Mouse (Mus musculus) megakaryocyte-erythroid progenitor cell, adult 5-6 weeks (primary cell): ENCODE results near the gene Gm11060. TPM values are rescaled to one million over a fixed set of nuclear protein-coding genes. Genes with fewer than 3 reads are reported as not detected.
A peak's percentile ranks its signal among the peaks of the same experiment; 100 is the strongest.

Experiments
- ATAC-seq: replicated peaks from 2 replicates; pipeline ENCODE4 v1.8.0; 2016; ENCODE audit warnings: mild to moderate bottlenecking, inconsistent platforms; ENCODE audit not compliant: severe bottlenecking, poor library complexity, low FRiP score, low TSS enrichment
- total RNA-seq, 2 experiments: library from RNA; stranded (forward) in 1 of 2; stranded (reverse) in 1 of 2; fragments of 200-1000, 215-1000 nt in 1 of 2; fragments of >200 nt in 1 of 2; fragmentation: Nextera tagmentation in 1 of 2; gene quantifications; 2 replicates each; pipeline ENCODE4 v1.2.3; 2014 to 2017

Gm11060 gene
- total RNA-seq, 2 experiments from 2014 or later: not detected

DNA sequence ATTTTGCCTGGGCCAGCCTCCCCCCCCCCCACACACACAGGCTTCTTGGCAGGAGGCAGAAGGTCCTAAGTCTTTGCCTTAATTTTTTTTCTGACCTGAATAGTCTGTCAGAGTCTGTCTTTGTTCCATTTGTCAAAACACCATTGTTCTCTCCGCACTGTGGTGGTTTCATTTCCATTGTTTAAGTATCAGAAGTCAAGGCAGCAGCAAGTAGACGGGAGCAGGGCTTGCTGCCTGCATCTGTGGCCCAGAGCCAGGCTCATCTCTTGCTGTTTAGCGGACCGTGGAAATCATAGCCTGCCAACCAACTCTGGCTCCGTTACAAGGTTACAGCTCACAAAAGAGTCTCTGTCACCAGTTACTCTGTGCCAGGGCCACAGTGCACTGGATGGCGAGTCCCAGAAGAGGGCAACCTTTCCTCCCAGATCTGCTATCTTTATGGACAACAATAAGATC, 16.9 kb downstream of the Gm11060 start:
- 0 out of 2 replicates have a peak, but pooled peaks have one; percentile 40 for ATAC-seq

- peak; percentile 72 for ATAC-seq
These were observed 22.3 kb downstream of the Gm11060 start for GRCm38 (mm10) chr2:105114074-105114473.

DNA sequence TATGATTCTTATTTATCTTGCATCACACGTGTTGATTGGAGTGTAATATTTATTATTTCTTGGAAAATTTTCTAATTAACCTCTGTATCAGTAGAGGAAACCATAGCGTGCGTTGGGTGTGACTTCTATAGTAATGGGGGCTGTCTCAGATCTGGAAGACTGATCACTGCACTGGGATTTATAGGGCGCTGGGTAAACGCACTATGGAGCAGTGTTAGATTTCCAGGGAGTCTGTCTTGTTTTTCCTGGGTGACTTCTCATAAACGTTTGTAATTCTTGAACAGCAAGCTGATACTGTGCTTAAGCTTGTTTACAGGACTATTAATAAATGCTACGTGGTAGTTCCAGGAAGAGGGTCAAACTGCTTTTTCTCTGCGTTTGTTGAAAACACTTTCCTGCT, 25.9 kb downstream of the Gm11060 start:
- no peak for ATAC-seq

DNA sequence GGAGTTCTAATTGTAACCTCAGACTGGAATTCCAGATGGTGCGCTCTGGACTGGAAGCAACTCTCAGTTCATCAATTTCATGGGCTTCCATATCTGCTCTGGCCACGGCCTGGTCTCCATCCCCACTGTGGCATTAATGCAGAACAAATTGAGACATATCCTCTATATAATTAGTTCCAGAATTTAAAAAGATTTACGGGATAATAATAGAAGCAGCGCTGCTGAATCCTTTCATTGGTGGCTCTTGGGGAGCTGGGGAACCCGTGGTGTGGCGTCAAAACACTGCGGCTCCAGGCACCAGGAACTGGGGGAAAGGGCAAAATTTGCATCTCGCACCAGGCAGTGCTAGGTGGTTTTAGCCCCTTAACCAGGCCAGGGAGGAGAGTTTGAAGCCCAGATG, 30.4 kb downstream of the Gm11060 start:
- ATAC-seq: no peak

DNA sequence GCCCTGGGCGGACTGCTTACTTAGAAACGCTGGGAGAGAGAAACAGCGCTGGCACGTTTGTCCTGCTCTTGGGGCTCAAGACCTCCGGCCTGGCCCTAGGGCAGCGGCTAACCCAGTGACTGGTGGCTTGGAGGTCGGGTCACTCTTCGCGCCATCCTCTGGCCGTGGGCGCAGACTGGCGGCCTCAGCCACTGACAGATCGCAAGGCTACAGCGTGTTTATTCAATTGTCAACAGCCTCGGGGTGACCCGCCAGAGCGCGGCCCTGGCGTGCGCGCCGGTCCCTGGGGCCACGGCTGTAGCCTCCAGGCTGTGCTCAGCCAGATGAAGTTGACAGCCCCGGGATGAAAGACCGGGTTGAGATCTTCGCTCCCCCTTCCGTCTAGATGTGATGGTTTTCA, 31.1 kb downstream of the Gm11060 start:
- ATAC-seq: no peak

GRCm38 (mm10) chr2:105123431-105123830, 31.6 kb downstream of the Gm11060 start:
- ATAC-seq: no peak

DNA sequence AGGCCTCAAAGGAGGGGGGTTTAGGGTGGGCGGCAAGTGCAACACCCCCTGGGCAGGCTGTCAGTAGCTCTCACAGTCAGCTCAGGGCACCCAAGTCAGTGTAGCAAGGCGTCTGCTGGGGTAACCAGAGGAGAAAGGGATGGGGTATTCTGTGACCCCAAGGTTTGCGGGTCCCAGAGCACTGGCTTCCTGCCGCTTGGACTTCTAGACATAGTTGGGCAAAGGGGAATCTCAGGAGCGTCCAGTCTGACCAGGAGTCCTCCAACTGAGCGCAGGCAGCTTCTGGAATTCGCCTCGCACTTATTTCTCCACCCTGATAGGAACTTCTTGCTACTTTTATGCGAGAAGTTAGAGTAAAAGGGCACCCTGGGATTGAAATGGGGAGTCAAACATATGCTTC, 32.1 kb downstream of the Gm11060 start:
- ATAC-seq: no peak

- no peak for ATAC-seq
These were observed 32.6 kb downstream of the Gm11060 start for GRCm38 (mm10) chr2:105124391-105124790.

GRCm38 (mm10) chr2:105125205-105125604, 33.4 kb downstream of the Gm11060 start:
- no peak for ATAC-seq

- no peak for ATAC-seq
These were observed 33.8 kb downstream of the Gm11060 start for GRCm38 (mm10) chr2:105125641-105126040.

- no peak for ATAC-seq
These were observed 34.5 kb downstream of the Gm11060 start, which contains the start of gene Wt1 for GRCm38 (mm10) chr2:105126279-105126678. Wt1 (plus strand) TSS chr2:105126529.

DNA sequence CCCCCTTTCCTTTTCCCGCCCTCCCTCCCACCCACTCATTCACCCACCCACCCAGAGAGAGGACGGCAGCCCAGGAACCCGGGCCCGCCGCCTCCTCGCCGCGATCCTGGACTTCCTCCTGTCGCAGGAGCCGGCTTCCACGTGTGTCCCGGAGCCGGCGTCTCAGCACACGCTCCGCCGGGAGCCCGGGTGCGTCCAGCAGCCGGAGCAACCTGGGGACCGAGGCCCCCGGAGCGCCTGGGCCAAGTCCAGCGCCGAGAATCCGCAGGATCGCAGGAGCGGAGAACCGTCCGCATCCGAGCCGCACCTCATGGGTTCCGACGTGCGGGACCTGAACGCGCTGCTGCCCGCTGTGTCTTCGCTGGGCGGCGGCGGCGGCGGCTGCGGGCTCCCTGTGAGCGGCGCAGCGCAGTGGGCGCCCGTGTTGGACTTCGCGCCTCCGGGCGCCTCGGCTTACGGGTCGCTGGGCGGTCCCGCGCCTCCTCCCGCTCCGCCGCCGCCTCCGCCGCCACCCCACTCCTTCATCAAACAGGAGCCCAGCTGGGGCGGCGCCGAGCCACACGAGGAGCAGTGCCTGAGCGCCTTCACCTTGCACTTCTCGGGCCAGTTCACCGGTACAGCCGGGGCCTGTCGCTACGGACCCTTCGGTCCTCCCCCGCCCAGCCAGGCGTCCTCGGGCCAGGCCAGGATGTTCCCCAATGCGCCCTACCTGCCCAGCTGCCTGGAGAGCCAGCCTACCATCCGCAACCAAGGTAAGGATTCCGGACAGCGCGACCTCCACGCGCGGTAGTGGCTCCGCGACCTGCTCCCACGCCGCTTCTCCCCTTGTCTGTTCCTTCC, 35.1 kb downstream of the Gm11060 start:
- ATAC-seq: 0 out of 2 replicates have a peak, but pooled peaks have one; percentile 10

- no peak for ATAC-seq
These were observed 36.0 kb downstream of the Gm11060 start for GRCm38 (mm10) chr2:105127531-105128480.

GRCm38 (mm10) chr2:105128564-105128963, 36.7 kb downstream of the Gm11060 start:
- no peak for ATAC-seq

GRCm38 (mm10) chr2:105130351-105131060, 38.7 kb downstream of the Gm11060 start:
- peak; percentile 32; the same call in 1 of the 2 replicates for ATAC-seq

DNA sequence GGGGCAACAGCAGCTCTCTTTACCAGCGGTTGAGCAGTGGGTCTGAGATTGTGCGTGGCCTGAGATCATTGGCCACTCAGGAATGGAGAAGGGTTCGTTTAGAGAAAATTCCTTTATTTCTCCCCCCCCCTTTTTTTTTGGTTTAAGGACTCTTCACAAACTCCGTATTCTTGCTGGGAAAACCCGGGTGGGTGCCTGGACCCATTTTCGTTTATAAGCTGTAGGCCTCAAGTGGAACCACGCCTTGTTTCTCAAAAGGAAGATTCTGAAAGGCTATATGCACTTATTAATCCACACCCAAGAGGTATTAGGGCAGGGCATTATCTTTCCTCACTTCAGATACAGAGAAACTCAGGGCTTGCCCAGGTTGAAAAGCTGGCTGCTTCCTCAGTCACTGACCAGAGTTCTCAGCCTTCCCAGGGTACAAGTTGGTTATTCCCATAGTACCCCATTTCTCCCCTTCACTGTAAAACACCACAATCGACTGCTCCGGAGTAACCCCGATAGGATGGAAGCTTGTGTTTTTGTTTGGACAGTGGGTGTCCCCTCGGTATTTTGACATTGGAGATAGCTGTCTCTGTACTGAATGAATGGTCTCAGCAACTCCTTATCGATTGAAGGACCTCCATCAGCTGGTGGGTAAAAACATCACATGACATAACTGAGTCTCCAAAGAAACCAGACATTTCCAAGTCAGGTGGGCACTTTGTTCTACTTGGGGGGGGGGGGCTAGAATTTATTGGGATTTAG, 39.4 kb downstream of the Gm11060 start:
- ATAC-seq: no peak

DNA sequence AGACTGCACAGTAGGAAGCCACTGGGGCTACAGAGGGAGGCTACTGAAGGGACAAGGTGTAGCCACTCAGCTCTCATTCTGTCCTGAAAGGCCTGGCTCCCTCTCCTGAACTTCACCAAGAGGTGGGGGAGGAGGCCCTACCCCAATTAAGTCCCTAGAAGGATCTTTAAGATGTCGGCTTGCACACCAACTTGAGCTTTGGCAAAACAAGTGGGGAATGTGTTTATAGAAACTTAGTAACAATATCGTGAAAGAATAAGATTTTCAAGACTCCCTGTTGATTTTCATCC, 39.9 kb downstream of the Gm11060 start:
- ATAC-seq: no peak

GRCm38 (mm10) chr2:105132300-105132699, 40.5 kb downstream of the Gm11060 start:
- no peak for ATAC-seq
